Mouse (Mus musculus) G1E (cell line): ENCODE measurements around the gene Camta1. TPM values are rescaled to one million over a fixed set of nuclear protein-coding genes. Genes with fewer than 3 reads are reported as not detected.

ENCODE experiments used
- ATAC-seq: 2 replicates; pipeline ENCODE4 v1.8.0; 2016; ENCODE audit warnings: mild to moderate bottlenecking; ENCODE audit not compliant: insufficient number of reproducible peaks, poor library complexity, low FRiP score, severe bottlenecking; ENCODE audit errors: extremely low read depth
- DNase-seq: peaks from one replicate; pipeline ENCODE4 v3.0.0; 2012; ENCODE audit warnings: low spot score
- H3K27me3 ChIP-seq: 2 replicates; pipeline ENCODE4 v1.6.1; 2012; ENCODE audit warnings: mild to moderate bottlenecking, low read length, inconsistent platforms; ENCODE audit not compliant: insufficient read depth
- H3K36me3 ChIP-seq: replicated peaks from 2 replicates; pipeline ENCODE3; 2012; ENCODE audit warnings: mild to moderate bottlenecking, inconsistent platforms
- H3K4me1 ChIP-seq: 2 replicates; pipeline ENCODE4 v1.6.1; 2012; ENCODE audit warnings: low read depth, low read length, inconsistent platforms, mixed read lengths; ENCODE audit not compliant: insufficient read depth
- H3K4me3 ChIP-seq: 2 replicates; pipeline ENCODE4 v1.5.1; 2012; ENCODE audit warnings: low read depth, mild to moderate bottlenecking, inconsistent platforms, low read length, moderate library complexity, mixed read lengths
- H3K9me3 ChIP-seq: replicated peaks from 2 replicates; pipeline ENCODE4 v1.6.1; 2012; ENCODE audit warnings: inconsistent platforms
- CTCF ChIP-seq: IDR thresholded peaks from 2 replicates; pipeline ENCODE4 v1.5.1; 2012; ENCODE audit warnings: low read depth, low read length, inconsistent platforms, mixed read lengths
- GATA1 ChIP-seq: IDR thresholded peaks from 2 replicates; pipeline ENCODE4 v1.6.1; 2012; ENCODE audit warnings: borderline replicate concordance, low read length, inconsistent platforms, mixed read lengths
- GATA2 ChIP-seq: IDR thresholded peaks from 2 replicates; pipeline ENCODE4 v1.6.1; 2012; ENCODE audit warnings: low read depth, low read length, inconsistent platforms, borderline replicate concordance
- POLR2AphosphoS5 ChIP-seq: IDR thresholded peaks from 2 replicates; pipeline ENCODE4 v1.6.1; 2012; ENCODE audit warnings: low read depth, low read length, inconsistent platforms; ENCODE audit not compliant: insufficient replicate concordance
- TAL1 ChIP-seq: conservative IDR thresholded peaks from 2 replicates; pipeline ENCODE4 v1.6.1; 2012; ENCODE audit warnings: low read depth, low read length, inconsistent platforms, mixed read lengths
- polyA plus RNA-seq: library from polyadenylated mRNA; stranded (reverse); fragments of >175 nt; gene quantifications from 2 replicates; pipeline ENCODE4 v1.2.3, GENCODE M21; 2012
- total RNA-seq, 2 experiments: library from RNA; stranded (forward) in 1 of 2; stranded (reverse) in 1 of 2; fragments of 200-1000 nt in 1 of 2; fragments of >200 nt in 1 of 2; fragmentation: Nextera tagmentation in 1 of 2; gene quantifications; 2 replicates each; pipeline ENCODE4 v1.2.3; 2014 to 2017

The Camta1 gene
- total and polyA plus RNA-seq, 3 experiments: 10.8 to 113 (median 25.7) TPM

DNA sequence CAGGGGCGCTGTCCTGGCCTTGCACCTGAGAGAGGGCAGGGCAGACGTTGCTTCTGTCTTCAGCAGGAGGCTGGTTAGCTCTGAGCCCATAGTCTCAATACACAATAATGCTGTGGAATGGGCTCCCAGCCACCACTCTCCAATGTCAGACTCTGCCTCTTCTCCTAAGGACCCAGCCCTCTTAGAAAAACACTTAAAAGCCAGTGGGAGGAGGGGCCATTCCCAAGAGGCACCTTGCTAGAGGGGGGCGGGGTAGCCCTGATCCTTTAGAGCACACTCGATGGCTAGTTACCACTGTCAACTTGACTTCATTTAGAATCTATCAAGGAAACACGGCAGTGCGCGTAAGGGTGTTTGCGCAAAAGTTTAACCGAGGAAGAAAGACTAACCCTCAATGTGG lies 618.2 kb downstream of the Camta1 start:
- Histone ChIP-seq H3K4me1 (no peaks in the 10 kb centered on the region), H3K4me3 (no peak overlapping the region), H3K36me3 (no peaks in the 10 kb centered on the region), H3K9me3 (peaks cover 97% of the 10 kb centered on the region), H3K27me3 (no peaks in the 10 kb centered on the region)
- no peak for TF ChIP-seq CTCF
- no peak for TF ChIP-seq POLR2AphosphoS5
- no peak for TF ChIP-seq TAL1
- no peak for TF ChIP-seq GATA1
- TF ChIP-seq GATA2: no peak
- DNase-seq: no peak
- no peak for ATAC-seq

DNA sequence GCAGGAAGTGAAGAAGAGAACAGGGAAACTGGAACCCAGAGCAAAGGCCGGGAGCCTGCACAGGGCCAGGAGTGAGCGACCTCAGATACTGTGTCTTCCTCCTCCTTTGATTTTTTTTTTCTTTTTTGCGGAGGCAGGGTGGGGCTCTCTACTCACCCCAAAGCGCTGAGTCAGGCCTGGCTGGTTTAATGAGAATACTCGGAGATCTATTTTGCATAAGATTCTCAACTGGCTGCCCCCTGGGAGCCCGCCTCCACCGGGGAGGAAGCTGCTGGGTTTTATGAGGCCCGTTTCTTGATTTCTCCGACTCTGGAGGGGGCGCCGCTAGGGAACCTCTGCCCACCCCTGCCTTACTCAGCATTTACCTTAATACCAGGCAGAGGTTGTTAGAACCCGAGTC lies 618.9 kb downstream of the Camta1 start:
- peaks cover 97% of the 10 kb centered on the region for H3K9me3 ChIP-seq
- no peak for DNase-seq
- ATAC-seq: no peak
- no peak for TF ChIP-seq GATA2
- no peak for TF ChIP-seq CTCF
- TF ChIP-seq GATA1: no peak
- TF ChIP-seq TAL1: no peak
- TF ChIP-seq POLR2AphosphoS5: no peak
- no peaks in the 10 kb centered on the region for H3K4me1 ChIP-seq
- no peaks in the 10 kb centered on the region for H3K36me3 ChIP-seq
- H3K27me3 ChIP-seq: no peaks in the 10 kb centered on the region
- H3K4me3 ChIP-seq: no peak overlapping the region

DNA sequence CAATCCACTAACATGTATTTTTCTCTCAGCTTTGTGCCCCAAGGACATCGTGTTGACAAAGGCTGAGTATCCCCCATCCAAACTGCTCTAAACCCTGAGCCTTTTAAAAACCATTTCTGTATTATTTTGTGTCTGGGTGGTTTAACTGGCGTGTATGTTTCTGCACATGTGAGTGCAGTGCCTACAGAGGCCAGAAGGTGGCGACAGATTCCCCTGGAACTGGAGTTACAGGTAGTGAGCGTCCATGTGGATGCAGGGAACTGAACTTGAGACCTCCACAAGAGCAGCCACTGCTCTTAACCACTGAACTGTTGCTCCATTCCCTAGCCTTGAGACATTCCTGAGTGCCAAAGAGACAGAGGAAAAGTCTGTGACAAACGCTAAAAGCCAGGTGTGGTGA lies 621.2 kb downstream of the Camta1 start:
- Histone ChIP-seq H3K4me3 (no peak overlapping the region), H3K4me1 (no peaks in the 10 kb centered on the region), H3K9me3 (peaks cover 93% of the 10 kb centered on the region), H3K27me3 (no peaks in the 10 kb centered on the region), H3K36me3 (no peaks in the 10 kb centered on the region)
- ATAC-seq (no peak), DNase-seq (no peak)
- TF ChIP-seq GATA1 (no peak), TAL1 (no peak), POLR2AphosphoS5 (no peak), GATA2 (no peak), CTCF (no peak; the same call in 1 of the 2 replicates)

DNA sequence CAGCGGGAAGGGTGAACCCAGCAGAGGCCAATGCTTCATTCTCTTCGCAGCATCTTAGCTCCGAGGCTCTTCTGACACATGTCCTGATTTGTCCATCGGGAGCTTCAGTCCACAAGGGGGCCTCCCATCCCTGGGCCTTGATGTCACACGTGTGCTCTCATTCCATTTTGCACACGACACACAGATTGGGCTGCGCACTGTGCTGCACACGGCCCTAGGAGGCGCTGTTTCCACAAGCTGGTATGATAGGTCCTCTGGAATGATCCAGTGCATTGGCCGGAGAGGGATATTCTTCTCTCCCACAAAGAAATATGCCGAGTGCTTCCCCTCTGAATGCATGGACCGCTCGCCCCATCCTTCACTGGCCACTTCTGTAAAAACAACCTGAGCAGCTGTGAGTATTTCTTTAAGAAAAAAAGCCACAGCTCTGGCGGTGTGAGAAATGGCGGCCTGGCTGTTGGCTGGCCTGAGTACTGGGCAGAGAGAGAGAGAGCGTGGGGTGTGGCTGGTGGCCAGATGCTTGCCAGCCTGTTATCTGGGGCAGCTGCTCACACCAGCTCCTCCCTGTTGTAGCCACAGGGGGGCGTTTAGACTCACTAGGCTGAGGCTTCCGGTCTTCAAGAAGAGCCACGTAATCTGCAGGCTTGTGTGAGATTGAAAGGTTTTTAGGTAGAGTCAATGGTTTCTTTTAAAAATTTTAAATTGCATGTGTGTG lies 622.5 kb downstream of the Camta1 start:
- ATAC-seq (no peak), DNase-seq (no peak)
- peaks cover 86% of the 10 kb centered on the region for H3K9me3 ChIP-seq
- no peak overlapping the region; the same call in 1 of the 2 replicates for H3K4me3 ChIP-seq
- H3K36me3 ChIP-seq: no peaks in the 10 kb centered on the region
- no peaks in the 10 kb centered on the region for H3K27me3 ChIP-seq
- no peaks in the 10 kb centered on the region for H3K4me1 ChIP-seq
- TF ChIP-seq GATA1: no peak
- TF ChIP-seq POLR2AphosphoS5: no peak
- no peak for TF ChIP-seq CTCF
- TF ChIP-seq GATA2: no peak
- TF ChIP-seq TAL1: no peak

DNA sequence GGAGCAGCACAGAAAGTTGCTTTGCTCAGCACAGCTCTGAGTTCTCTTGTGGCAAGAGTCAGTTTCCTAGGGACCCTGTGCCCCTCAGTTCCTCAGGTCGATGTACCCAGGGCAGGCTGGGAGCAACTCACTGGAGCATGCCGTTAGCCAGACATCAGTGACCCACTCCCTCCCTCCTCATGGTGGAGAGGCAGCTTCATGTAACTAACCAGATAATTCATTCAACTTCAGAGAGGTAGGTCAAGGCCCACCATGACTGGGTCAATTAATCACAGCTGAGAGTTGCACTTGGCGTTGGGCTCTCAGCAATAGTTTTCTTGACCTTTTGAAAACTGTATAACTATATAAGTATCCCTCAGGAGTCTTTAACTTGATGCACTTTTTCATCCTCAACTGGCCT lies 624.2 kb downstream of the Camta1 start:
- Histone ChIP-seq H3K4me3 (no peak overlapping the region), H3K9me3 (peaks cover 86% of the 10 kb centered on the region), H3K36me3 (no peaks in the 10 kb centered on the region), H3K27me3 (no peaks in the 10 kb centered on the region), H3K4me1 (no peaks in the 10 kb centered on the region)
- no peak for TF ChIP-seq CTCF
- TF ChIP-seq GATA1: no peak
- no peak for TF ChIP-seq TAL1
- TF ChIP-seq GATA2: no peak
- no peak for TF ChIP-seq POLR2AphosphoS5
- ATAC-seq (no peak), DNase-seq (no peak)

DNA sequence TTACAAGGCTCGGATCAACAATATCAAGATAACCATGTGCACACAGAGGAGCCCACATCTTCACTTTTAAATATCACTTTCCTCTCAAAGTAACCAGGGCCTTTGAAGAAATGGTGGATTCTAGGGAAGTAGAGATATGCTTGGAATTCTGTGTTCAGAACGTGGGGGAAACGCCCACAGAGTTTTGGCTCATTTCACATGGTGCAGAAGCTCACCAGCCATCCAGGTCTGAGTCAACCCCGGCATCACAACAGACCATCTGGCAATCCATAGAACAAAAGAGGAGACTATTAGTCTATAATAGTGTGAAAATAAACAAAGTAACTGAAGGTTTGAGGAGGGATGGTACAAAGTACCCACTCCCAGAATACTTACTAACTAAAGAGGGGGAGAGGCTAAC lies 626.7 kb downstream of the Camta1 start:
- Histone ChIP-seq H3K4me3 (no peak overlapping the region), H3K36me3 (no peaks in the 10 kb centered on the region), H3K27me3 (no peaks in the 10 kb centered on the region), H3K9me3 (peaks cover 86% of the 10 kb centered on the region), H3K4me1 (no peaks in the 10 kb centered on the region)
- DNase-seq: no peak
- TF ChIP-seq GATA2 (no peak), GATA1 (no peak), POLR2AphosphoS5 (no peak), CTCF (no peak), TAL1 (no peak)
- ATAC-seq: no peak
